Mouse (Mus musculus) heart, adult 2 months (tissue): ENCODE measurements around the gene Mctp1.

Source experiments
- CTCF ChIP-seq: fragments of 200-600 bp; IDR thresholded peaks from 2 replicates; pipeline ENCODE4 v1.8.1; 2022; ENCODE audit warnings: antibody characterized with exemption, mild to moderate bottlenecking, moderate library complexity
- POLR2A ChIP-seq: fragments of 200-500 bp; IDR thresholded peaks from 2 replicates; pipeline ENCODE4 v1.6.1; 2011; ENCODE audit warnings: mild to moderate bottlenecking, low read depth, low read length, control low read depth; ENCODE audit not compliant: insufficient read depth

DNA sequence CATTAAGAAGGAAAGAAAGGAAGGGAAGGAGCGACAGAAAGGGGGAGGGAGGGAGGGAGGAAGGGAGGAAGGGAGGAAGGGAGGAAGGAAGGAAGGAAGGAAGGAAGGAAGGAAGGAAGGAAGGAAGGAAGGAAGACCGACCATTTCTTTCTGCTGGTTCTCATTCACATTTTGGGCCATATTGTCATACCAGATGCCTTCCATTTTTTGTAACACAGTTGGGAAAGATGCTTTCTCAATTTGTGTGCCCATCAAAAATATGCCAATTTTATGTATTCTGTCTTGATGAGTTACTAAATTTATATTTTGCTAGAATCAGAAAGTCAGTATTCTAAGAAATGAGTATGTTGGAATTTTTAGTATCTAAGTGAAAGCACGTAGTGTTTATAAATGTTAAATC lies 4.3 kb downstream of the Mctp1 start:
- TF ChIP-seq POLR2A (no peak), CTCF (no peak)
